In the genomic region with DNA sequence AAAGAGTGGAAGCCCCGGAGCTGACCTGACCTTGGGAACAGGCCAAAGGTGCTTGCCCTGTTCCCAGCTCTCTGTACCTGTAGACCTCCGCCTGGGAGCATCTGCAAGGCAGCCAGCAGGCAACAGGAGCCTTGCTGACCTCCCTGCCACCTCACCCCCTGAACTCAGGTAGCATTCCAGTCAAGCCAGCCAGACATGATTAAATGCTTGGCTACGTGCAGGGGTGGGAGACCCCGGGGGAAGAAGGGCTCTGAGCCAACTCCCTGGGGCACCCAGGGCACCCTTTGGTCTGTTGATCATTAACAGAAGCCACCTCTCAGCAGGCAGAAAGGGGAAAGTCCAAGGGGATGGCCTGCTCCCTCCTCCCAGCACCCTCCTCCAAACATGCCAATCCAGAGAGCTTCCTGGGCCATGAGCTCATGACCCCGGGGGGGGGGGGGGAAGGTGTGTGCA, we compare ENCODE assay signal across 10 mouse cellular contexts. TPM values are rescaled to one million over a fixed set of nuclear protein-coding genes. Genes with fewer than 3 reads are reported as not detected.
DNase-seq lines count a peak whose midpoint lies in the region; ATAC-seq lines count a peak whose summit lies in the region.
"Had no signal": no experiment of that assay in that cellular context is flagged by ENCODE, and none has a peak within 500 bp of the region (broad histone marks: within the 10 kb centered on the region; RNA-seq: fewer than 3 reads in every experiment).

No protein-coding gene starts in this region.

- ATAC-seq in embryonic facial prominence, embryonic 11.5 days (replicated peaks; ENCODE audit: insufficient number of reproducible peaks, low FRiP score, low TSS enrichment, low read depth) = no peak
- ATAC-seq in intestine, embryonic 14.5 days (replicated peaks; ENCODE audit: low FRiP score, low TSS enrichment, low read depth) = peak; percentile 79
- ATAC-seq in forebrain, embryonic 12.5 days (ENCODE audit: low FRiP score) = no peak
- ATAC-seq in forebrain, embryonic 11.5 days (replicated peaks; ENCODE audit: low FRiP score) = no peak

- H3K9me3 ChIP-seq in embryonic facial prominence, embryonic 11.5 days (replicated peaks; ENCODE audit: control insufficient read depth, low read length) = no peaks in the 10 kb centered on the region
- no peaks in the 10 kb centered on the region for H3K9me3 ChIP-seq in intestine, embryonic 14.5 days (ENCODE audit: control insufficient read depth, low read length)
- no peaks in the 10 kb centered on the region for H3K9me3 ChIP-seq in limb, embryonic 10.5 days (replicated peaks)
- H3K9me3 ChIP-seq in forebrain, embryonic 12.5 days = no peaks in the 10 kb centered on the region
- H3K9me3 ChIP-seq in forebrain, embryonic 11.5 days (ENCODE audit: control insufficient read depth, low read length) = no peaks in the 10 kb centered on the region
- H3K9me3 ChIP-seq: midbrain, embryonic 12.5 days had no signal

- H3K4me3 ChIP-seq in embryonic facial prominence, embryonic 11.5 days (ENCODE audit: low read depth, low read length) = no peak overlapping the region
- H3K4me3 ChIP-seq in intestine, embryonic 14.5 days (ENCODE audit: low read depth, low read length) = 0 out of 2 replicates have a peak overlapping the region, but pooled peaks have one; percentile 10
- no peak overlapping the region for H3K4me3 ChIP-seq in limb, embryonic 10.5 days
- H3K4me3 ChIP-seq in forebrain, embryonic 12.5 days (replicated peaks) = no peak overlapping the region
- H3K4me3 ChIP-seq in forebrain, embryonic 11.5 days (ENCODE audit: low read depth, low read length) = no peak overlapping the region
- H3K4me3 ChIP-seq: midbrain, embryonic 12.5 days had no signal

- DNase-seq in embryonic facial prominence, embryonic 11.5 days (ENCODE audit: low spot score) = no peak
- peak; percentile 87 for DNase-seq in intestine, embryonic 14.5 days (ENCODE audit: low spot score)
- no peak for DNase-seq in limb, embryonic 10.5 days (ENCODE audit: low spot score)
- peak; percentile 77 for DNase-seq in lung, postnatal 10 days
- no peak for DNase-seq in spleen, postnatal 14 days (ENCODE audit: low spot score in 2 of 2)
- DNase-seq in gastrocnemius, postnatal 4 days (ENCODE audit: low spot score in 2 of 2) = no peak
- DNase-seq in forebrain, embryonic 11.5 days (ENCODE audit: low spot score) = no peak
- DNase-seq: thymus, postnatal 4 days had no signal

- 53% methylated on average over 5 of the region's 5 CpGs for WGBS in embryonic facial prominence, embryonic 11.5 days
- WGBS in intestine, embryonic 14.5 days = 32% methylated on average over 5 of the region's 5 CpGs
- 40% methylated on average over 5 of the region's 5 CpGs for WGBS in limb, embryonic 10.5 days
- WGBS in forebrain, embryonic 12.5 days = 66% methylated on average over 5 of the region's 5 CpGs
- 65% methylated on average over 4 of the region's 5 CpGs for WGBS in forebrain, embryonic 11.5 days

- no peaks in the 10 kb centered on the region; the same call in 1 of the 2 replicates for H3K4me1 ChIP-seq in embryonic facial prominence, embryonic 11.5 days (ENCODE audit: control insufficient read depth, insufficient read depth, low read length)
- 0 out of 2 replicates have a peak, but pooled peaks cover 3% of the 10 kb centered on the region for H3K4me1 ChIP-seq in intestine, embryonic 14.5 days (replicated peaks; ENCODE audit: control insufficient read depth, insufficient read depth, low read length)
- H3K4me1 ChIP-seq in limb, embryonic 10.5 days = peaks cover 9% of the 10 kb centered on the region
- H3K4me1 ChIP-seq in forebrain, embryonic 12.5 days = no peaks in the 10 kb centered on the region
- H3K4me1 ChIP-seq in forebrain, embryonic 11.5 days (replicated peaks; ENCODE audit: control insufficient read depth, insufficient read depth, low read length) = no peaks in the 10 kb centered on the region

- H3K9ac ChIP-seq in embryonic facial prominence, embryonic 11.5 days (replicated peaks; ENCODE audit: low read length) = peak overlapping the region; percentile 37; the same call in 1 of the 2 replicates
- H3K9ac ChIP-seq in intestine, embryonic 14.5 days (ENCODE audit: low read length) = no peak overlapping the region
- H3K9ac ChIP-seq in forebrain, embryonic 12.5 days = no peak overlapping the region
- H3K9ac ChIP-seq in forebrain, embryonic 11.5 days (ENCODE audit: low read length) = no peak overlapping the region
- H3K9ac ChIP-seq: midbrain, embryonic 12.5 days had no signal

- H3K27ac ChIP-seq in embryonic facial prominence, embryonic 11.5 days (replicated peaks; ENCODE audit: low read depth, low read length) = no peak overlapping the region; the same call in 1 of the 2 replicates
- H3K27ac ChIP-seq in intestine, embryonic 14.5 days (ENCODE audit: low read depth) = peak overlapping the region; percentile 76
- peak overlapping the region; percentile 68 for H3K27ac ChIP-seq in limb, embryonic 10.5 days
- no peak overlapping the region for H3K27ac ChIP-seq in forebrain, embryonic 12.5 days
- H3K27ac ChIP-seq in forebrain, embryonic 11.5 days (ENCODE audit: low read depth, low read length) = no peak overlapping the region
- H3K27ac ChIP-seq: midbrain, embryonic 12.5 days had no signal

- H3K4me2 ChIP-seq in embryonic facial prominence, embryonic 11.5 days (ENCODE audit: low read depth, low read length) = no peak overlapping the region
- H3K4me2 ChIP-seq in intestine, embryonic 14.5 days (ENCODE audit: low read length) = peak overlapping the region; percentile 33; the same call in 1 of the 2 replicates
- H3K4me2 ChIP-seq in forebrain, embryonic 12.5 days = no peak overlapping the region
- H3K4me2 ChIP-seq in forebrain, embryonic 11.5 days (ENCODE audit: low read depth, low read length, severe bottlenecking) = no peak overlapping the region
- H3K4me2 ChIP-seq: midbrain, embryonic 12.5 days had no signal

- peaks cover 3% of the 10 kb centered on the region; the same call in 1 of the 2 replicates for H3K36me3 ChIP-seq in embryonic facial prominence, embryonic 11.5 days (replicated peaks; ENCODE audit: control insufficient read depth, insufficient read depth, low read depth, low read length)
- H3K36me3 ChIP-seq in intestine, embryonic 14.5 days (ENCODE audit: control insufficient read depth, insufficient read depth, low read length) = peaks cover 16% of the 10 kb centered on the region
- peaks cover 25% of the 10 kb centered on the region for H3K36me3 ChIP-seq in limb, embryonic 10.5 days
- peaks cover 12% of the 10 kb centered on the region for H3K36me3 ChIP-seq in forebrain, embryonic 12.5 days (replicated peaks)
- H3K36me3 ChIP-seq in forebrain, embryonic 11.5 days (ENCODE audit: control insufficient read depth, insufficient read depth, low read length) = peaks cover 3% of the 10 kb centered on the region; the same call in 1 of the 2 replicates

- H3K27me3 ChIP-seq in embryonic facial prominence, embryonic 11.5 days (ENCODE audit: control insufficient read depth, insufficient read depth, low read length) = no peaks in the 10 kb centered on the region
- H3K27me3 ChIP-seq in intestine, embryonic 14.5 days (replicated peaks; ENCODE audit: control insufficient read depth, insufficient read depth, low read length) = no peaks in the 10 kb centered on the region
- H3K27me3 ChIP-seq in limb, embryonic 10.5 days (ENCODE audit: low read depth, poor library complexity, severe bottlenecking) = no peaks in the 10 kb centered on the region
- no peaks in the 10 kb centered on the region for H3K27me3 ChIP-seq in forebrain, embryonic 12.5 days
- no peaks in the 10 kb centered on the region for H3K27me3 ChIP-seq in forebrain, embryonic 11.5 days (ENCODE audit: control insufficient read depth, insufficient read depth, low read length)
- H3K27me3 ChIP-seq: midbrain, embryonic 12.5 days had no signal

RNA-seq across cellular contexts. Expression of a gene that starts 9.3 kb away (rescaled TPM):
- polyA plus RNA-seq in embryonic facial prominence, embryonic 11.5 days (2014; fragmentation: Nextera tagmentation; extraction: Ambion mirVana) = 154 and 160 TPM in 2 replicates
- 159 and 165 TPM in 2 replicates for polyA plus RNA-seq in intestine, embryonic 14.5 days (2014; fragmentation: Nextera tagmentation; extraction: Ambion mirVana)
- 88.4 and 96.4 TPM in 2 replicates for polyA plus RNA-seq in limb, embryonic 10.5 days (2016; fragmentation: Nextera tagmentation; extraction: Ambion mirVana)
- polyA plus RNA-seq in forebrain, embryonic 12.5 days (2016; fragmentation: Nextera tagmentation; extraction: Ambion mirVana) = 91.5 and 96.5 TPM in 2 replicates
- 100 to 1,000 TPM; 132 to 157 TPM for total RNA-seq in gastrocnemius, postnatal 4 days (2021)
- polyA plus RNA-seq in forebrain, embryonic 11.5 days (2014; fragmentation: Nextera tagmentation; extraction: Ambion mirVana) = 164 and 173 TPM in 2 replicates

Comparison
In these comparisons a context has a peak if more than half of its experiments do, and no peak if none do; other contexts are left out.
1. DNase-seq: peak in intestine, embryonic 14.5 days (single experiment) and lung, postnatal 10 days (single experiment); none in embryonic facial prominence, embryonic 11.5 days (single experiment), limb, embryonic 10.5 days (single experiment), spleen, postnatal 14 days (0 of 2), gastrocnemius, postnatal 4 days (0 of 2) and forebrain, embryonic 11.5 days (single experiment).
2. H3K27ac ChIP-seq: peak in intestine, embryonic 14.5 days (single experiment) and limb, embryonic 10.5 days (single experiment); none in embryonic facial prominence, embryonic 11.5 days (single experiment), forebrain, embryonic 12.5 days (single experiment) and forebrain, embryonic 11.5 days (single experiment).